Mouse (Mus musculus) cerebellum, postnatal 14 days (tissue): Measurements from ENCODE around the gene Trpv6.

Source experiments
- DNase-seq, 2 experiments: peaks; one replicate each; pipeline ENCODE4 v3.0.0; 2021; ENCODE audit warnings: mixed read lengths in 2 of 2

The Trpv6 gene

GRCm38 (mm10) chr6:41636178-41636577 lies at the start of gene Trpv6:
Trpv6 (minus strand) TSS chr6:41636405.
- no peak for DNase-seq

DNA sequence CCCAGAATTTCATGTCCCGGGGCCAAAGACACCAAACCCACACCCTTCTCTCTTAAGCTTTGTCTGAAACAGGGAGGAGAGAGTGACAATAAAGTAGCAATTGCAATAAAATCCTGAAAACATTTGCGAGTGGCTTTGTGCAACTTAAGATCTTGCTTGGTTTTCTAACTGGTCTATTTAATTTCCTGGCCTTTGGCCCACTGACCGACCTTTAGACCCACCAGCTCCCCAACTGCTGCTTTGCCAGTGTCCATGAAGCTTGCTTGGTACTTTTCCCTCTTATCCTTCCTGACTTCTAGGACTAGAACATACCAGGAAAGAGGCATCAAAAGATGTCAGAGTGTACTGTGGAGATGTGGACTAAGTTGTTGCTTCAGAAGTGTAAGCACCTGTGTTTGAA lies 49.4 kb upstream of the Trpv6 start:
- DNase-seq: no peak

GRCm38 (mm10) chr6:41684911-41685310 lies 48.7 kb upstream of the Trpv6 start:
- DNase-seq: no peak

- no peak for DNase-seq
Measured at GRCm38 (mm10) chr6:41684131-41684530, 47.9 kb upstream of the Trpv6 start, which contains the start of gene Llcfc1. Llcfc1 (plus strand) TSS chr6:41684431.

DNA sequence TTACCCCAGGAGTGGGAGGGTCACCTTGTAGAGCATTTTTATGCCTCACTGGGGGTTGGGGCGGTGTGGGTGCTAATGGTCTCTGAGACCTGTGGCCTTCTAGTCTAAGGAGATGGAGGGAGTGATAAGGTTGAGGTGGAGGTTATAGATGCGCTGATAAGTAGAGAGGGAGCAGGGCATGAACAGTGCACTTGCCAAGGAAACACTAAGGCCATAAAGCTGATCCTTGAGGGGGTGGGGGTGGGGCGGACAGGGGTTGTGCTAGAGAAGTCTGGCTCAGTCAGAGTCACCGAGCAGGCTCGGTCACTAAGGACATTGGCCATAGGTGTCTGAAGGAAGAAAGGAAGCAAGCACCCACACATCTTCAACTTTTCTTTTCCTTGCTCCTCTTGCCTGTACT lies 45.5 kb upstream of the Trpv6 start:
- no peak for DNase-seq

DNA sequence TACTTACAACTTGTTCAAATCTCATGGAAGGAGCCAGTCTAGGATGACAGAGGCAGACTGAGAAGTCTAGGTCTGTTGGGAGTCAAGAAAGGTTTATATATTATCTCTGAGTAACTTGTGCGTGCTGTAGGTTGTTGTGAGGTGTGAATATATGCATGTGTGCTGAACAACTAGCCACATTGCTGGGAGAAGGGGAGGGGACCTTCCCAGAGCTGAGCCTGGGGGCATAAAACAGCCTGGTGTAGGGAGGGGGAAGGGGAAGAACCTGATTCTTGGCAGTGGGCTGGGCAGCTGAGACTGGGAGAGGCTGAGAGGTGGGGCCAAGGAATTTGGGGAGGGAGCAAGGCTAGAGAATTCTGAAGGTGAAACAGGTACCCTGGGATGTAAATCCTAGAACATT lies 44.5 kb upstream of the Trpv6 start, which contains the start of gene Trpv5:
Gene Trpv5 (minus strand): TSS at position 101 of the 400 bp plus-strand sequence.
- DNase-seq: no peak

GRCm38 (mm10) chr6:41676530-41676929 lies 40.3 kb upstream of the Trpv6 start:
- no peak for DNase-seq

GRCm38 (mm10) chr6:41662320-41662719 lies 26.1 kb upstream of the Trpv6 start:
- peak in 1 of 2 experiments; percentile 9 for DNase-seq

- DNase-seq: no peak
Measured at GRCm38 (mm10) chr6:41658487-41658886, 22.3 kb upstream of the Trpv6 start.

- DNase-seq: no peak
Measured at GRCm38 (mm10) chr6:41654648-41655047, 18.4 kb upstream of the Trpv6 start.

DNA sequence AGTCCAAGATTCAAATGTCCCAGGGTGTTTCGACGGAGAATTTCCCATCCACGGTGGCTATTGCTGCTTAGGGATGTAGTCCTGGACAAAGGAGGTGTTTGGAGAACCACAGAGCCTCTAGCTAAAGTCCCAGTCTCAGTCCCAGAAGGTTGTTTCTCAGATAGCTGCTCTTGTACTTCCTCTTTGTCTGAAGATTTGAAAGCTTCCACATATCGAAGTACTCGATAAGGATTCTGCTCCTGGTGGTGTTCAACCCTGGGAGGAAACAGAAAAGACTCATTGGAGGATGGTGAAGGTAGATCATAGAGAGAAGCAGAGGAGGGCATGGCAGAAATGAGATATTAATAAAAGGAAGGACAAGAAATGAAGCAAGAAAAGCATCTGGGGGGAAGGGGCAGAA lies 17.0 kb upstream of the Trpv6 start:
- no peak for DNase-seq

DNA sequence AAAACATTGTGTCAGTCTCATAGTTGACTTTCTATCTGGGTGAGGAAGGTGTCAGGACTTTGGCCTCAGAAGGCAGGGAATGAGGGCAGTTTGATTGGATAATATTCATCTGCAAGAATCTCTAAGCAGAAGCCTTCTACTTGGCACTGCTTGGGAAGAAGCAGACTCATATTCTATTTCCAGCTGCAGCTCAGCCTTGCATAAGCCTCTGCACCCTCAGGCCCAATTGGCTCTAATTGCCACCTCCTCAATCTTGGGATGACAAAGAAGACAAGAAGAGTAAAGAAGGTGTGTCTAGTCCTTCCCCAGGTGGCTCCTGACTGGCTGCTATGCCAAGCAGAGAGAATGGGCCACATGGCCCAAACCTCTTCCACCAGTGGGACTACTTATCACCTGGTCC lies 10.5 kb upstream of the Trpv6 start:
- no peak for DNase-seq

GRCm38 (mm10) chr6:41646220-41646619 lies 10.0 kb upstream of the Trpv6 start:
- DNase-seq: no peak

DNA sequence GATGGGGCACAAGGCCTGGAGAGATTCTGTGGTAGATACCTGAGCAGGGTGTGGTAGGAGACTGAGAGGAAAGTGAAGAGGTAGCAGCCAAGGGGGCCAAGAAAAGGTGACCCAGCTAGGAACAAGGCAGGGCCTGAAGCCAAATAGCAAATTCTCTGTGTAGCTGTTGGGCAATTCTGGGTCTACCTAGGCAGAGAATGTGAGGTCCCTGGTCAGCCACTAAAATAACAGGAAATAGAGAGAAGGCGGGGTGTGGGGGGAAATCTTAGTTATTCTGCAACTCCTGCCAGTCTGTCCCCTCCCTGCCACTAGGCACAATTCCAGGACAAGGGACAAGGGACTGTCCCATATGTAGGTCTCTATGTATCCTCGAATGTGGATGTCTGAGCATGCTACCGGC lies 7.0 kb upstream of the Trpv6 start:
- no peak for DNase-seq

DNA sequence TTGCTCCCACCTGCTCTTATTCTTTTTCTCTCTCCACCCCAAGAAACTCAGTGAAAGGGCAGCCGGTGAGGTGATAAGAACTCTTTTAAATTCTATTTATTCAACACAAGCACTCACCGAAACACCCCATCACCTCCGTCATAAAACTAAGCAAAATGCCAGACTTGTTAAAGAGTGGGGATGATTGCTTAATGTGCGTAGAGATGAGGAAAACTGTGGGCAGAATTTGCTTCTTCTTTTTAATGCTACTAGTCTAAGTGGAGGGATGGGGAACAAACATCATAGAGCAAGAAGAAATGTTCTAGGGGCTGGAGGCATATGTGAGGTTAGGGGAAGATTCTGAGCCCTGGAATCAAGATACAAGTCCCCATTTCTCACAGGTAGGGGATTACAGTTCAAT lies 6.6 kb upstream of the Trpv6 start:
- DNase-seq: no peak

DNA sequence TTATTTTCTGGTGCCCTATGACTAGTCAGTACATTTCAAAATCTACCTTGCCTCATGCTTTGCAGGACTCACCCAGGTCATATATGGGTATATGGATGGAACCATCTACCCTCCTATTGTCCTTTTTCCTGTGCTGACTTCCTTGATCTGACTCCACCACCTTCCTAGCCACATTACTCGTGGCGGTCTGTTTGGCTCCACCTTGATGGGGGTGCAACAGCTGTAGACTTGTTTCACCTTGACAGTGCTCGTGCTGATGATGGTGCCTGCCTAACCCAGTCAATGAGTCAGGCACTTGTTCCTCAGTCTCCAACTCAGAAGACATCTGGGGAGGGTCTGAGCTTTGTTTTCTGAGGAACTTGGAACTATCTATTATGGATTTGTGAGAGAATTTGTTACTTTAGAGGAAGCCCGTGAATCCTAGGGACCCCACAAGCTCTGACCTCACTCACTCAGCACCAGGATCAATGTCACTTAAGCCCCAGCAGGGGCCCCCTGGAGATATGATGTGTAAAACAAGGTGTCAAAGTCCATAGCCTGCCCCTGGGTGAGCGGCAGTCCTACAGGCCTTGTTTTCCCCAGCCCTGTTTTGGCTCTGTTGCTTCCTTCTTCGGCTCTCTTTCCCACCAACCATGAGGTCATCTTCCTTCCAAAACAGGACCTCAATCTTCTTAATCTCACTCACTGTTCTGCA lies 5.1 kb upstream of the Trpv6 start:
- no peak for DNase-seq

DNA sequence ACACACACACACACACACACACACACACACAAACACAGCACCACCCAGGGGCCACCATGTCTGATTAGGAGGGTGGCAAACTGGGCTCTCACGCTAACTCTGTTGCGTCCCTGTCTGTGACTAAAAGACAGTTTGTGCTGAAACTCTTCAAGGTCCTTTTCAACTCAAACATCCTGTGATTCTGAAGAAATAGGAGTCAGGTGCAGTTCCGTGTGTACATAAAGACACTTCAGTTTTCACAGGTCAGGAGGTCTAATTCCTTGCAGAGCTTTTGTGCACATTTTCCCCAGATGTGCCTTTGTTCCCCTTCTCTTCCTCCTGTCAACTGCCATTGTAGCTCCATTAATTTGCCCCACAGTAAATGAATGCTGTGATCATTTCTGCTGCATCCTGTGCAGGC lies 4.2 kb upstream of the Trpv6 start:
- no peak for DNase-seq

GRCm38 (mm10) chr6:41637927-41638506 lies 1.8 kb upstream of the Trpv6 start:
- no peak for DNase-seq

DNA sequence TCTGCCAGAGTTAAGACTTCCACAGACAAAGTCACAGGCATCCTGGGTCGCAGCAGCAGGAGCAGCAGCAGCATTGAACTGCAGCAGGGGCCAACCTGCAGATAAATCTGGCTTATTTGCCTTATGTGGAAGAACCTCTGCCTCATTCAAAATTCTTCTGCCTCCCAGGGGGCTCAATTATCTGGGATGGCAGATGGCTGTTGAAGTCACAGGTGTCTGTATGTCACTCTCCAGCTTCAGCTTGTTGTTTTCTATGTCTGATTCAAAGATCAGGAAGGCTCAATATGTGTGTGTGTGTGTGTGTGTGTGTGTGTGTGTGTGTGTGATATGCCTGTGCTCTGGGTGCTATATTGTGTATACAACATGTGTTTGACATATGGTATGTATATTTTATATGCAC lies 1.2 kb upstream of the Trpv6 start:
- DNase-seq: no peak

GRCm38 (mm10) chr6:41635211-41635610 lies 994 bp downstream of the Trpv6 start:
- DNase-seq: peak; percentile 20 to 36

- DNase-seq: no peak
Measured at GRCm38 (mm10) chr6:41631549-41631948, 4.7 kb downstream of the Trpv6 start.

DNA sequence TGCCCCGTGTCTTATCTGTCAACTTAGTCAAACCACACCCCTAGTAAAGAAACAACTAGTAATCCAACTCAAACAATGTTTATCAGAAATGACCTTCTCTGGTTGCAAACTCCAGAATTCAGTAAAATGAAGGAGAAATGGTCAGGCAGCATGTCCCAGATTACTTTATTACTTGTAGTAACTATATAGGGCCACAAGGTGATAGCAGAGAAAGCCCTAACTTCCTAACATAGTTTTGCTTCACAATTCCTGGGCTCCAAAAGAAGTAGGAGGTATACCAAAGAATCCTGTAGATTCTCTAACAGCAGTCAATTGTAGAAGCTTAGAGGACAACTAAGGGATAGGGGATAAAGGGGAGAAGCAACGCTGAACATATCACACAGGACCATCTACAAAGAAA lies 5.4 kb downstream of the Trpv6 start:
- no peak for DNase-seq

DNA sequence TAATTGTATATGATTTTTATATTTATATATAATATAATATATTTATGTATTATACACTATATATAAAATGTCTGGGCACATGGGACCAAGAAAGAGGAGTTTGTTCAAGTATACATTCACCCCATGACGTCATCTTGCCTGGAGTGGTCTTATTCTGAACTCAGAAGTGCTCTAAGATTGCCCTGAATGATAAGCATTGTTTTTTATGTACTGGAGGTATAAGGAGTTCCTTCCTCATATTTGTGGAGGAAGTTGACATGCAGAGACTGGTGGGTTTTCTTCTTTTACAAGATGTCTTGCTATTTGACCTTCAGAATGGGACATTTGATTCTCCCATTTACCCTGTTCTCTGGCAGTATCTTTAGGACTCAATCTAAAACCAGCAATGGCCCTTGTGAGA lies 8.0 kb downstream of the Trpv6 start:
- no peak for DNase-seq

- DNase-seq: peak; percentile 8 to 27
Measured at GRCm38 (mm10) chr6:41622661-41623060, 13.5 kb downstream of the Trpv6 start.
